Mouse (Mus musculus) erythroid progenitor cell, adult 5-6 weeks (primary cell): ENCODE results near the gene H1foo. TPM values are rescaled to one million over a fixed set of nuclear protein-coding genes. Genes with fewer than 3 reads are reported as not detected.

ENCODE experiments used
- ATAC-seq: replicated peaks from 2 replicates; pipeline ENCODE4 v1.8.0; 2016; ENCODE audit warnings: moderate number of reproducible peaks, mild to moderate bottlenecking, moderate TSS enrichment, inconsistent platforms; ENCODE audit not compliant: poor library complexity, low FRiP score, severe bottlenecking
- total RNA-seq, 2 experiments: library from RNA; stranded (forward) in 1 of 2; stranded (reverse) in 1 of 2; fragments of 150-400 nt in 1 of 2; fragments of 186-747, 209-891 nt in 1 of 2; gene quantifications; 2 replicates each; pipeline versions ENCODE4 v1.2.3 to v1.2.4; 2015 to 2017; ENCODE audit warnings: low replicate concordance in 2 of 2

H1foo gene
- total RNA-seq (2015; ENCODE audit: low replicate concordance) = not detected in 2 replicates
- not detected in 2 replicates for total RNA-seq (2017; ENCODE audit: low replicate concordance)

GRCm38 (mm10) chr6:115944638-115945037 is at the start of gene H1foo:
Gene H1foo, plus strand, starts transcription at chr6:115944938.
- no peak for ATAC-seq

- no peak for ATAC-seq
These were observed 48.4 kb upstream of the H1foo start for GRCm38 (mm10) chr6:115896346-115896745.

GRCm38 (mm10) chr6:115897117-115897516 is 47.6 kb upstream of the H1foo start:
- no peak for ATAC-seq

DNA sequence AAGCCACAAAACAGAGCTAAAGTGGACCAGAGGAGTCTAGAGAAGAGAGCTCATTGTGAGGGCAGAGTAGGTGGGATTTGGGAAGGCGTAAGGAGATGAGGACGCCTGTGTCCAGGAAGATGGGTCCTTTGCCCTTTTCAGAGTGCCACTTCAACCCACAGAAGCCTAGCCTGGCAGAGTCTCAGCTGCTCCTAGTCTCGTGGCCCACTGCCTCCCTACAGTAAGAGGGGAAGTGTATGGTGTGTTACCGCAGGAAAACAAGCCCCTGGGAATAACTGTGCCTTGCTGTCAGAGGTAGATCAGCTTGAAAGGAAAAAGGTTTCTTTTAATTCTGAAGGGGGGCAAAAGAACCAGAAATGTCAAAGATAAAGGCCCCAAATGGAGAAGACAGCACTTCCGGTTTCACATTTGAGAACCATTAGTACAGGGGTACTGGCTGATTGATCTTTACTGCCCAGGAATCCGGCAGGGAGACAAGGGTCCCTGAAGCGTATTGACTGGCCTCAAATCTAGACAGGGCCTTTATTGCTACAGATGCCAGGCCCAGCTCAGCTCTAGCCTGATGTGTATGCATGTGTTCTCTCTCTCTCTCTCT is 46.7 kb upstream of the H1foo start:
- ATAC-seq = no peak

DNA sequence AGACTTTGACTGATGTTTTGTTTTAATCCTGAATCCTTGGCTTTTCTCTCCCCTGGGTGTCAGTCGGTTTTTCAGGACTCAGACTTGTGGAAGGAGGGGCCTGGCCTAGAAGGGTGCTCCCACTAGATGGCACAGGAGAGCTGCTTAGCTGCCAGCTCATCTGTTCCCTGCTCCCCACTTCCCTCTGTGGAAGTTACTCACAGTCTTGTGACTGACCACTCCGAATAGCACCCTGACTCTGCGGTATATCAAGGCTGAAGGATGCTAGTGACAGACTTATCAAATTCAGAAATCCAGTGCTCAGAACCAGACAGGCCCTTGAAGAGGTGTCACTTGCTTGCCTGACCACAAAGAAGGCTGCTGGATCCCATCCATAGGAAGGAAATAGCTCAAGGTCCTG is 43.7 kb upstream of the H1foo start:
- ATAC-seq = no peak

DNA sequence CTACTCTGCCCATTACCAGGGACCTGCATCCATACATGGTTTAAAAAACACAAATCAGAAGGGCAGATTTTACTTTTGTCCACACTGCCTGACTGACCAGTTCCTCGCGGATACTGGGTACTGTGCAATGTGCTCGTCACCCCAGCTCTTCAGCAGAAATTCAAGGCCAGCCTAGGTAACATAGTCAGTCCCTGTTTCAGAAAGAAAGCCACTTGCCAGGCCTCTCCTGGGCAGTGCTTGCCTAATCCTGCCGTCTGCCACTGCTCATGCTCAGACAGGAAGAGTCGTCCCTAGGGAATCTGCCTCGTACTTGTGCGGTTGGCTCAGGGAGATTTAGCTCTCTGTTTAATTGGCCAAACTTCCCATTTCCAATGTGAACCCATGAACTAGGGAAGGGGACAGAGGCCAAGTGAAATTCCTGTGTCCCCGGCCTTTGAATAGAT is 43.2 kb upstream of the H1foo start:
- ATAC-seq = no peak

DNA sequence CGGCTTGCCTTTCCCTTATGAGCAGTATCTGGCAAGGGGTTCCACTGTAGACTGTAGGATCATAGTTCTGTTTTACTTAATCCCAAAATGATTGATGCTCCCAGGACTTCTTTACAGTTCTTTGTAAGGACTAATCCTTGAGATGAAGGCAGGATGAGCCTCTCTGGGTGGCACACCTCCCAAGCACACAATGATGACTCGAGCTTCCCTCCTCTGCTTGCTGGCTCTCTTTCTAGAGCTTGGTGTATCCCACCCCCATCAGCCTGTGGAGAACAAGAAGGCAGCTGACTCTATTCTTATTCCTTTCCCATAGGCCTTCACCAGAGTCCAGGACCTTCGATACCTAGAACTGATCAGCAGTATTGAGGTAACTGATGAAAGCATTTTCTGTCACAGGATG is 42.2 kb upstream of the H1foo start:
- ATAC-seq = no peak

- ATAC-seq = no peak
These were observed 39.2 kb upstream of the H1foo start for GRCm38 (mm10) chr6:115905568-115905967.

GRCm38 (mm10) chr6:115906455-115906854 is 38.3 kb upstream of the H1foo start:
- no peak for ATAC-seq

- no peak for ATAC-seq
These were observed 37.9 kb upstream of the H1foo start for GRCm38 (mm10) chr6:115906871-115907270.

- no peak for ATAC-seq
These were observed 36.2 kb upstream of the H1foo start for GRCm38 (mm10) chr6:115908421-115908982.

DNA sequence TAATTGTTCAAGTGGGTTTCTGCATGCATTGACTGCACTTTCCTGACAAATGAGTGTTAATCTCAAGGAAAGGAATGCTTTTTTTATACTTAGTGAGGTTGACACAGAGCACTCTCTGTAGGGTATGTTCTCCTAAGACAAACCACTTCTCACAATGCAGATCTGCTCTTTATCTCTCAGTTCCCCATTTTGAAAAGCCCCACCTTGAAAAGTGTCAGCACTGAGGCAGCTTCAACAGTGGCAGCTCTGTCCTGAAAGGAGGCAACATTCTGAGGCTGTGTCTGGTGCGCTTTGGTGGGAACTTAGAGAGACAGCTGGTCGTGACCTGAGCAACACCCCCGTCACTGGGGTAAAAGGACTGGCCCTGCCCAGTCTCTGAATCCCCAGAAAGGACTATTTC is 35.7 kb upstream of the H1foo start:
- no peak for ATAC-seq

GRCm38 (mm10) chr6:115909940-115910339 is 34.8 kb upstream of the H1foo start:
- no peak for ATAC-seq

DNA sequence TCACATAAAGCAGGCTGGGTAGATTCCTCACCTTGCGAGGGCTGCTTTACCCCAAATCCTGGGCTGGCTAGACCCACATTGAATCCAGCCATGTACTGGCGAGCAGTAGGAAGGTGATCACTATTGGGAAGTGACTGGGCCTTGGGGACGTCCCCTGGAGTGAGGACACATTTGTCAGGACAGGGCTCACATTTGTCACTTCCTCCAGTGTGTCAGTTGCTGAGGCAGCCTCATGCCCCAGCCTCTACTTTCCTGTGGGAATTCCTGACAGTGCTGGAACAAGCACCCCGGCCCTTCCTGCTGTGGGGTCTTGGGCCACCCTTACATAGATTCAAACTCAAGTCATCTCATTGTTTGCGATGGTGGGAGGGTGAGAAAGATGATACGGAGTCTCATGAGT is 33.0 kb upstream of the H1foo start:
- ATAC-seq = no peak

- no peak for ATAC-seq
These were observed 31.3 kb upstream of the H1foo start for GRCm38 (mm10) chr6:115913482-115913881.

GRCm38 (mm10) chr6:115914511-115915202 is 30.1 kb upstream of the H1foo start:
- ATAC-seq = no peak

DNA sequence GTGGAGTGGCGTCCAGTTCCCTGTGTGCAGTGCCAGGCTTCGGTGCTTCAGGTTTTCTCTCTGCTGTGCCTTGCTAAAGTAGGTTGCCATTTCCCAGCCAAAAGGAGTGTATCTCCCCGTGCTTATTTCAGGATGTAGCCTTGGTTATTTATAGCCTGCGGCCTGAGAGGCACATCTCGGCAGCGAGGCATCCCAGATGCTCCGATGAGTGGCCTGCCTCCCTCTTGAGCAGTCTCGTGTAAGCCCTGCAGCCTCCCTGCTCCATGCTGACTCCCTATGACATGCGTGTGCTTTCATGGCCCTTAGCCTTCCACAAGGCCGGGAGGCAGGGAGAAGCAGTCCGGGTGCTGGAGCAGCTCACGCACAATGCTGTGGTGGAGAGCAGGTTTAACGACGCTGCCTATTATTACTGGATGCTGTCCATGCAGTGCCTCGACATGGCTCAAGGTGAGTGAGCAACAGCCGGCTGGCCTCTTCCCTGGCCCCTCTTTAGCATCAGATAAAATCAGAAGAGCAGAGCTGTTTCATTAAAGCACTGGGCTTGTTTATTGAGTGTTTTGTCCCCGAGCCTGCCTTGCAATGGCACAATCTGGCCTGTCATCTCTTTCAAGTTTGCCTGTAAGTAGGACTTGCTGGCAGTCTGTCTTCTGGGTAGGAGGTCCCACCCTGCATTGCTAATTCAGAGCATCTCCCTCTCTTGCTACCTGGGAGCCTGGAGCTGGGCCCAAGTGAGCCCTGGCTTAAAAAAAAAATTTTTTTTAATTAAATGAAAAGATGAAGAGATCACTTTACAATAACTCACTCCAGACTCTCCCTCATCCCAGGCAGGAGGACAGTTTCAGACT is 28.9 kb upstream of the H1foo start:
- ATAC-seq = no peak

GRCm38 (mm10) chr6:115916611-115917010 is 28.1 kb upstream of the H1foo start:
- no peak for ATAC-seq

DNA sequence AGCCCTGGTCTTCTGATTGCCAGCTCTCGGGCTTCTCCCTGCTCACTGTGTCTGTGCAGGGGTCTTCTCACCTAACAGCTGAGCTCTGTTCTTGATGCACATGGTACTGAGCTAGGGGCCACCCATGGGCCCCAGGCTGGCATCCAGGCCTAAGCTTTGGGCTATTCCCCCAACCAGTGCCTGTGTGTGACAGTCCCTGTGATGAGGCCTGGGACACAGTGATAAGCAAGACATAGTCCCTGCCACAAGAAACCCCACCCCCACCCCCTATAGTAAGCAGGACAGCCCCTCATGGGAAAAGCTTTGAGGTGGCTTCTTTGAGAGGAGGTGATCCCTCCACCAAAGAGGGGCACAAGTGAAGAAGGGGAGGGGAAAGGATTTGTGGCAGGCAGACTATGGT is 26.1 kb upstream of the H1foo start:
- no peak for ATAC-seq

DNA sequence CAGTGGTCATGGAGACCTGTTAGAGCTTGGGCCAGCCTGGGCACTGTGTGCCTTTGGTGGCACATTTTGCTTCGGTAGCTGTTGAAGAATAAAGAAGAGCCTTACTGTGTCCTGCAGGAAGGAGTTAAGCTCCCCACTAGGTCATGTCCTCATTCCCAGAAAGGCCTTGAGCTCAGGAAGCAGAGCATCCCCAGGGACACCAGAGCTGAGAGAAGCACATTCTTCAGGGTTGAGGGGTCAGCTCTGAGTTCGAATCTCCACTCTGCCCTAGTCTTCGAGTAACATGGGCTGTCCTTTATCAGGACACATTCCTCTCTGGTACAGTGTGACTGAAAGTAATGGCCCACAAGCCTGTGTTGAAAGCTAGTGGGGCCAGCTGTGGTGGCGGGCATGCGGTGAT is 24.9 kb upstream of the H1foo start:
- no peak for ATAC-seq
